Mouse (Mus musculus) kidney, embryonic 16.5 days (tissue): ENCODE data around the gene Hacd2. TPM values are rescaled to one million over a fixed set of nuclear protein-coding genes. Genes with fewer than 3 reads are reported as not detected.
A peak's percentile ranks its signal among the peaks of the same experiment; 100 is the strongest.

Experiments
- ATAC-seq: fragments of 200-750 bp; cut with Nextera tagmentation; 2 replicates; pipeline ENCODE4 v1.8.0; 2017; ENCODE audit warnings: moderate TSS enrichment; ENCODE audit not compliant: low FRiP score, low TSS enrichment
- H3K27ac ChIP-seq: fragments of 300-500 bp; sonication (generic); 2 replicates; pipeline ENCODE4 v1.5.1; 2014; ENCODE audit warnings: low read length
- H3K27me3 ChIP-seq: fragments of 300-500 bp; sonication (generic); 2 replicates; pipeline ENCODE4 v1.6.1; 2014; ENCODE audit warnings: low read length, control low read depth, mixed read lengths; ENCODE audit not compliant: insufficient read depth
- H3K36me3 ChIP-seq: fragments of 300-500 bp; sonication (generic); 2 replicates; pipeline ENCODE4 v1.6.1; 2014; ENCODE audit warnings: low read length, control low read depth, mixed read lengths; ENCODE audit not compliant: insufficient read depth
- H3K4me1 ChIP-seq: fragments of 300-500 bp; sonication (generic); 2 replicates; pipeline ENCODE4 v1.6.1; 2014; ENCODE audit warnings: low read length, control low read depth, mixed read lengths; ENCODE audit not compliant: insufficient read depth
- H3K4me2 ChIP-seq: fragments of 300-500 bp; sonication (generic); replicated peaks from 2 replicates; pipeline ENCODE4 v1.6.1; 2014; ENCODE audit warnings: low read depth, low read length
- H3K4me3 ChIP-seq: fragments of 300-500 bp; sonication (generic); 2 replicates; pipeline ENCODE4 v1.5.1; 2014; ENCODE audit warnings: mild to moderate bottlenecking, low read length
- H3K9ac ChIP-seq: fragments of 300-500 bp; sonication (generic); replicated peaks from 2 replicates; pipeline ENCODE4 v1.6.1; 2014; ENCODE audit warnings: low read length
- H3K9me3 ChIP-seq: fragments of 300-500 bp; sonication (generic); 2 replicates; pipeline ENCODE4 v1.6.1; 2016; ENCODE audit warnings: low read length, control low read depth
- WGBS: fragments of 180-500 bp; shearing (Covaris S2); extraction: QIAGEN DNeasy Blood & Tissue Kit; methylation state at CpG from one replicate; pipeline ENCODE4 v1.1.7; 2014; 5-methylcytosine and 5-hydroxymethylcytosine counted together
- polyA plus RNA-seq: library from polyadenylated mRNA; unstranded; fragments of >200 nt; fragmentation: Nextera tagmentation; extraction: Ambion mirVana; gene quantifications from 2 replicates; pipeline ENCODE4 v1.2.1, GENCODE M21; 2015

Hacd2 gene
- polyA plus RNA-seq, 1 experiment from 2014 or later = 111 TPM

DNA sequence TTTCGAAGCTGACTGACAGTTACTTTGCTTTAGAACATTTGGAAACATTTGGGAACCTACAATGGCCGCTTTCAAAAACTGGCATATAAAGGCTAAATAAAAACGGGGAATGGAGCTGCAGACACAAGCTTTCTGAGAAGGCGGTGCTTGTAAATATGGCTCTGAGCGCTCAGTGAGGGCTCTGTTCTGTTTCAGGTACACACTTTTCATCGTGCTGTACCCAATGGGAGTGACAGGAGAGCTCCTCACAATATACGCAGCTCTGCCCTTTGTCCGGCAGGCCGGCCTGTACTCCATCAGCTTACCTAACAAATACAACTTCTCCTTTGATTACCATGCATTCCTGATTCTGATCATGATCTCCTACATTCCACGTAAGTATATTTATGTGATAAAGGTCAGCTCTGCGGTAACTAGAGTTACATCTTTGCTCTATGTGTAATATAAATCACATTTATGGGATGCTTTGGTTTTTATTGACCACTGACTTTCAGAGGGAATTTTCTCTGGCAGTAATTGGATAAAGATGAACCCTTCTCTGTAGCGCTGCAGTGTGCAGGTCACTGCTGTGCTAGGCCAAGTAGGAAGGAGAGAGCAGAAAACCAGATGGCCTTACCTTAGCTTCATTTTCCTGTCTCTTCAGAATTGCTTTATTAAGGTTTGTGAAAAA is 79.7 kb downstream of the Hacd2 start:
- Histone ChIP-seq H3K36me3 (peaks cover 8% of the 10 kb centered on the region; the same call in 1 of the 2 replicates), H3K27ac (no peak overlapping the region), H3K9ac (no peak overlapping the region), H3K27me3 (no peaks in the 10 kb centered on the region), H3K4me2 (no peak overlapping the region), H3K4me3 (no peak overlapping the region), H3K4me1 (no peaks in the 10 kb centered on the region), H3K9me3 (no peaks in the 10 kb centered on the region)
- ATAC-seq = no peak
- WGBS = 56% methylated on average over 12 of the region's 12 CpGs

DNA sequence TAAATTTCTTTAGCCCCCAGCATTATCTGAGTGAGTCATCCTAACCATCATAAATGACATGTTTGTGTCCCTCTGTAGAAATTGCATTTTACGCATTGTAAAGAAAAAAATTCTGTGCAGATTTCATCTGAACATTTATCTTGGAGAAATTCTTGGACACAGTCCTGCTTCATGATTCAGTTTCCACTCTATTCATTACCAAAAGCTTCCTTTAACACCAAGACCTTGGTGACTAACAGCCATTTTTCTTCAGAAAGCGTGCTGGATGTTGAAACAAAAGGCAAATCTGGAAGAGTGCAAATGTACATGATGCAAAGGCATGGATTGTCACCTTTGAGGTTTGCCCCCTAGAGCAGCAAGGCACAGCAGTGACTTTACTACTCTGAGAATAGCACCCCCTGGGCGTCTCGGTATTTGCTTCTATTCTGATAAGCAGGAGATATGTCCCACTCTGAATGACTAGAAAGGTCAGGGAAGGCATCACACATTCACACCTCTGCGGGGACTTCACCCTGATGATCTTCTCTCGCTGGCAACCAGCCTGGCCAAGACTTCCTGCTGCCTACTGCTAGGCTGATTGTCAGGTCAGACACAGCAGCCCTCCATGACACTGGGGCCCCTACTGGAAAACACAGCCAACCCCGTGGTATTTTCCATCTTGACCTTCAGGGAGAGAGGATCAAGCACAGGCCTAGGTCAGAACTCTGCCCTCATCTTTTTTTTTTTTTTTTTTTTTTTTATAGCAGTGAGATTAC is 80.8 kb downstream of the Hacd2 start:
- H3K36me3 ChIP-seq = peaks cover 8% of the 10 kb centered on the region; the same call in 1 of the 2 replicates
- no peak overlapping the region for H3K4me3 ChIP-seq
- H3K9ac ChIP-seq = no peak overlapping the region
- H3K4me1 ChIP-seq = no peaks in the 10 kb centered on the region
- H3K4me2 ChIP-seq = no peak overlapping the region
- H3K27me3 ChIP-seq = no peaks in the 10 kb centered on the region
- no peak overlapping the region for H3K27ac ChIP-seq
- no peak for ATAC-seq
- WGBS = 72% methylated on average over 7 of the region's 7 CpGs
- no peaks in the 10 kb centered on the region for H3K9me3 ChIP-seq

DNA sequence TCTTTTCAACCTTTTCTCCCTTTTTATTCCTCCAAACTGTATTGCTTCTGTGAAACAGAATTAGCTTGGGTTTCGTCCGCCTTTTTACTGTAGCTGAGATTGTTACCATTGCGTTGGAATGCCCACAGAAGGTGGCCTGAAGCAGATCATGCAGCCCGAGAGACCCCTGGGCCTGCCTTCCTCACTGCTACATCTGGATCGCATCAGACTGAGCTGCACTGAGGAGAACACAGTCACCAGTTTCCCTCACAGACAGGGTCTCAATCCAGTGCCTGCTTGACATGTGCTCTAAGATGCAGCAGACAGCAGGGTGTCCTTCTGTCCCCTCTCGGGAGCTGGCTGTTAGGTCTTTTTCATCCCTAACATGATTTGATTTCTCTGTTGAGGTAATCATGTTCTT is 85.8 kb downstream of the Hacd2 start:
- no peaks in the 10 kb centered on the region for H3K27me3 ChIP-seq
- WGBS = 90% methylated on average over 6 of the region's 6 CpGs
- ATAC-seq = no peak
- no peaks in the 10 kb centered on the region for H3K9me3 ChIP-seq
- H3K36me3 ChIP-seq = peaks cover 8% of the 10 kb centered on the region; the same call in 1 of the 2 replicates
- H3K9ac ChIP-seq = no peak overlapping the region
- H3K27ac ChIP-seq = no peak overlapping the region
- H3K4me3 ChIP-seq = no peak overlapping the region
- no peak overlapping the region for H3K4me2 ChIP-seq
- no peaks in the 10 kb centered on the region for H3K4me1 ChIP-seq

DNA sequence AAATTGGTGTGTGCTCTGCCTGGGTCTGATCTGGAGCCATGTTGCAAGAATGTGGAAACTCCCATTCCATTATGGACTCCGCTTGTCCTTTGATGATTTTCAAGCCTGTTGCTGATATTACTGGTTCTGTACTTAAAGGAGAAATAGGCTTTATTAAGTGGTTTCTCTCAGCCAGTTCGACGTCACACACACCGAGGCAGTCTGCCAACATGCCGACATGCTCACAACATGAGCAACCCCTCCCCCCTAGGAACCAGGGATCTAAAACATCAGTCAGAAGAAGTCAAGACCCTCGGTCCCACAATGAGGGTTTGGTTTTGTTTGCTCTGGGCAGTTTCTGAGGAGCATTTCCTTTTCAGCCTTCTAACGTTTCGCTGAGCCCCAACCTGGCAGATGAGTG is 86.9 kb downstream of the Hacd2 start:
- ATAC-seq = no peak
- Histone ChIP-seq H3K9me3 (no peaks in the 10 kb centered on the region), H3K36me3 (0 out of 2 replicates have a peak, but pooled peaks cover 8% of the 10 kb centered on the region), H3K4me1 (no peaks in the 10 kb centered on the region), H3K4me3 (no peak overlapping the region), H3K27me3 (no peaks in the 10 kb centered on the region), H3K27ac (no peak overlapping the region), H3K9ac (no peak overlapping the region), H3K4me2 (no peak overlapping the region)
- 46% methylated on average over 8 of the region's 8 CpGs for WGBS

DNA sequence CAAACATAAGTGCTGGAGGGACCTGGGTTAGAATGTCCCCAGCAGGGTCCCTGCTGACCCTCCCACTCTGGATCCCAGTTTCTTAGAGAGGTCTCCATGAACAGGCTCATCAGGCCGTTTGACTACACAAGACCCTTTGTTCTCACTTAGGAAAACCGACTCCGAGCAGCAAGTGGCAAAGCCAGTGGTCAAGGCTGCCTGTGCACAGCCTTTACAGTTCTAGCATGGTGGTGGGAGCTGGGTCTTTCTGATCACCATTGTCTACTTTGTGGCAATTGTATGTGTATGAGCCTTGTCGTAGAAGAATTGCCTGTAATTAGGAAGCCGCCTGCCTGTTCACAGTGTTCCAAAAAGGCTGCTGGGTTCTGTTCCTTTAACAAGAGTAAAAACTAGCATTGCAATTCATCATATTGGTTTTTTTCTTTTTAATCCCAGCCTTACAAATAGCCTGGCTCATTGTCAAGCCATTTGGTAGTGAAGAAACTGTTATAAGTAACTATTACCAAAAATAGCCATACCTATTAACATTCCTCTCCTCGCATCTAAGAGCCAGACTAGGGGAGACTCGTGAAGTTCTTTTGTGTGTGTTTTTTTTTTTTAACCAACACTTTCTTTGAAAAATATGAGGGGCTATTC is 87.5 kb downstream of the Hacd2 start:
- no peak for ATAC-seq
- 0 out of 2 replicates have a peak, but pooled peaks cover 4% of the 10 kb centered on the region for H3K36me3 ChIP-seq
- H3K9me3 ChIP-seq = no peaks in the 10 kb centered on the region
- no peak overlapping the region for H3K9ac ChIP-seq
- no peak overlapping the region for H3K4me2 ChIP-seq
- H3K27ac ChIP-seq = no peak overlapping the region
- H3K4me1 ChIP-seq = no peaks in the 10 kb centered on the region
- WGBS = 47% methylated on average over 7 of the region's 7 CpGs
- H3K4me3 ChIP-seq = no peak overlapping the region
- H3K27me3 ChIP-seq = no peaks in the 10 kb centered on the region

DNA sequence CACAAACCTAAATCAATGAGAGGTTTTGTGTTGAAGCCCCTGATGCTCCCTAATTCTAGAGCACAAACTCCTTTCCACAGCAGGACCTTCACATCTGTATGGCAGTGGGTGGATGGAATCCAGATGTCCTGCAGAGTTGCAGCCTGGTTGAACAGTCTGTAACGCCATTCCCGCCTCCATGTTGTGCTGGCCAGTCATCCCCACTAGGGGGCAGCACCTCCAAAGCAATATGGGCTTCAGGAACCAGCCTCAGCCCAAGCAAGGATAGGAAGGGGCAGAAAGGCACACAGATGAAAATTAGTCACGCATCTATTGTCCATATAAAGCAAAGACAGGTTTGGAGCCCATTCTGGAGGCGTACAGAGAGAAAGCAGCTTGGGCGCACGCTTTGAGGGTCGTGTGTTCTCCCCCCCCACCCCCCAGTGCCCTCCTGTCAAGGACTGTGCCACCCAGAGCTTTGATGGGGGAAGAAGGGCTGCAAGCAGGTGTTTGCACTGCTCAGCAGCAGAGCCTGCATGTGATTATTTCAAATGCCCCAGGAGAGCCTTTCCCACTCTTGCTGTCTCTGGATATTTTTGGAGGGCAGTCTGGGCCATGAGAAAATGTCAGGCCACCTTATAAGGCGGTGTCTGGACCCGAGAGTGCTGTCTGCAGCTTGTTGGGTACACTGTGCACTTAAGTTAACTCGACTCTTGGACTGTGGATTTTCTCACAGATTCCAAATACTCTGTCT is 88.3 kb downstream of the Hacd2 start:
- H3K9me3 ChIP-seq = no peaks in the 10 kb centered on the region
- H3K4me1 ChIP-seq = no peaks in the 10 kb centered on the region
- H3K4me3 ChIP-seq = no peak overlapping the region
- H3K27me3 ChIP-seq = no peaks in the 10 kb centered on the region
- ATAC-seq = peak; percentile 74
- H3K9ac ChIP-seq = no peak overlapping the region
- no peak overlapping the region for H3K4me2 ChIP-seq
- 0 out of 2 replicates have a peak, but pooled peaks cover 4% of the 10 kb centered on the region for H3K36me3 ChIP-seq
- no peak overlapping the region for H3K27ac ChIP-seq
- WGBS = 38% methylated on average over 10 of the region's 10 CpGs

DNA sequence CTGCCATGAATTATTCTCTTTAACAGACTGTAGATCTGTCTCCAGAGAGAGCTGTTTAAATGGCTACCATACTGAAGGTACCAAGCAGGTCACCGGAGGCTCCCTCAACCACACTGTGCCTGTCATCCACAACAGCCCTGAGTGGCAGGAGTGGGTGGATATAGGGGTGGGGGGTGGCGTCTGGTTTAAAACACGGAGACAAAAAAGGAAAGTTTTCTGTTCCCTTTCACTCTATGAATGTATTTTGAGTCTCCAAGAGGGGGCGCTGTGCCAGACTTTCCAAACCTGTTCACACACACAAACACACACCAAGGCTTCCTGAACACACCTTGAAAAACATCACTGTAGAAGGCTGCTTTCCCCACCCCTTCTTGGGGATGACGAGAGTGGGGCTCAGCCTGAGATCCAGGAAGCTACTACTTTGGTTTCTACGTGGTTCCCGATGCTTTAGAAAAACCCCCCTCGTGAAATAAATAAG is 89.0 kb downstream of the Hacd2 start:
- Histone ChIP-seq H3K27ac (no peak overlapping the region), H3K27me3 (no peaks in the 10 kb centered on the region), H3K36me3 (0 out of 2 replicates have a peak, but pooled peaks cover 4% of the 10 kb centered on the region), H3K4me2 (no peak overlapping the region), H3K4me3 (no peak overlapping the region), H3K9ac (no peak overlapping the region), H3K4me1 (no peaks in the 10 kb centered on the region), H3K9me3 (no peaks in the 10 kb centered on the region)
- WGBS = 71% methylated on average over 8 of the region's 8 CpGs
- peak; percentile 21; the same call in 1 of the 2 replicates for ATAC-seq

DNA sequence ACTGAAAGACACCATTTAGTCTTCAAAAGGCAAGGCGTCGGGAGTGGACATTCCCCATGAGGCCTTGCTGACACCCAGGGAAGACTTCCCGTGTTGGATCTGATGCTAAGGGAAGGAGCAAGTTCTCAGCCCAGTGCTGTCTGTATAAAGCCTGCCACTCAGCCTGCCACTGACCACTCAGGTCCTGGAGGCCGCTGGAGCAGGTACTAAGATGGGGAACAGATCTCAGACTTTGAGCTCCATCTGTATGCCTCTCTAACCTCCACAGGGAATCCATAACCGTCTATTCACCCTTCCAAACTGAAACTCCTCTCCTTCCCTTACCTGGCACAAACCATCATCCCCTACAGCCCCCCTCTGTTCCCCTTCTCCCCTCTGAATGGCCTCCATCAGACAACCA is 91.3 kb downstream of the Hacd2 start:
- WGBS = 85% methylated on average over 5 of the region's 5 CpGs
- Histone ChIP-seq H3K27ac (no peak overlapping the region), H3K9me3 (no peaks in the 10 kb centered on the region), H3K9ac (no peak overlapping the region), H3K4me3 (no peak overlapping the region), H3K36me3 (no peaks in the 10 kb centered on the region), H3K27me3 (no peaks in the 10 kb centered on the region), H3K4me1 (no peaks in the 10 kb centered on the region), H3K4me2 (no peak overlapping the region)
- ATAC-seq = no peak

DNA sequence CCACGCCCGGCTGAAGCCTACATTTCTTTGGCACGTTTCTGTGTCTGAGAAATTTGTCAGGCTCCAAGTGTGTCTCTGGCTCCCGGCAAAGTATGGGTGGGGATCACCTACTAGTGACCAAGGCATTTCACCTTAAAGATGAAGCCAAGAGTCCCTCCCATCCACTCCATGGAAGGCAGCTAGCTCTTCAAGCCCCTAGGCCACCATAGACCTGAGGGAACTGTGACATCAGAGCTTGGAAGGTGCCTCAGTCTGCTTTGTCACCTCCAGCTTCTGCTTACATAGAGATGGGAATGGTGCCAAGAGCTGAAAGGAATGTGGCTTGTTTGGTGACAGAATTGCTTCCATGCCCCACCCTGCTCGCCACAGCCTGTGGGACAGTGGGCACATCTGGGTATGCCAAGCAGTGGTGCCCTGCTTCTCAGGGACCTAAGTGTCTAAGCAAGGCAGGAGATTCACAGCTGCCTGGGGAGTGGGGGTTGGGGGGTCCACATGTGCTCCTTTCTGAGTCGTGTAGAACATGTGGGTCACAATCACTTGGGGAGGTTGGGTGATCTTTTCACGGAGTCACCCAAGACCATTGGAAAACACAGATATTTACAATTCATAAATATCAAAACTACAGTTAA is 94.2 kb downstream of the Hacd2 start:
- Histone ChIP-seq H3K4me3 (no peak overlapping the region), H3K9me3 (no peaks in the 10 kb centered on the region), H3K9ac (no peak overlapping the region), H3K4me1 (no peaks in the 10 kb centered on the region), H3K27me3 (no peaks in the 10 kb centered on the region), H3K27ac (no peak overlapping the region), H3K4me2 (no peak overlapping the region), H3K36me3 (no peaks in the 10 kb centered on the region)
- 87% methylated on average over 7 of the region's 7 CpGs for WGBS
- no peak for ATAC-seq
